Mouse (Mus musculus) spleen, embryonic (tissue): ENCODE data around the gene Psph.
"Not testable (repeated sequence)": the region's sequence is repeated elsewhere in the genome, so short reads cannot be mapped to it uniquely, and the experiment has no call there.

Experiments used
- CTCF ChIA-PET: fragments of 350-600 bp; sonication (Branson Sonifier 250); formaldehyde crosslinking; loops from one replicate; lab custom pipeline; 2022; lab: Charles Lee

Gene Psph

DNA sequence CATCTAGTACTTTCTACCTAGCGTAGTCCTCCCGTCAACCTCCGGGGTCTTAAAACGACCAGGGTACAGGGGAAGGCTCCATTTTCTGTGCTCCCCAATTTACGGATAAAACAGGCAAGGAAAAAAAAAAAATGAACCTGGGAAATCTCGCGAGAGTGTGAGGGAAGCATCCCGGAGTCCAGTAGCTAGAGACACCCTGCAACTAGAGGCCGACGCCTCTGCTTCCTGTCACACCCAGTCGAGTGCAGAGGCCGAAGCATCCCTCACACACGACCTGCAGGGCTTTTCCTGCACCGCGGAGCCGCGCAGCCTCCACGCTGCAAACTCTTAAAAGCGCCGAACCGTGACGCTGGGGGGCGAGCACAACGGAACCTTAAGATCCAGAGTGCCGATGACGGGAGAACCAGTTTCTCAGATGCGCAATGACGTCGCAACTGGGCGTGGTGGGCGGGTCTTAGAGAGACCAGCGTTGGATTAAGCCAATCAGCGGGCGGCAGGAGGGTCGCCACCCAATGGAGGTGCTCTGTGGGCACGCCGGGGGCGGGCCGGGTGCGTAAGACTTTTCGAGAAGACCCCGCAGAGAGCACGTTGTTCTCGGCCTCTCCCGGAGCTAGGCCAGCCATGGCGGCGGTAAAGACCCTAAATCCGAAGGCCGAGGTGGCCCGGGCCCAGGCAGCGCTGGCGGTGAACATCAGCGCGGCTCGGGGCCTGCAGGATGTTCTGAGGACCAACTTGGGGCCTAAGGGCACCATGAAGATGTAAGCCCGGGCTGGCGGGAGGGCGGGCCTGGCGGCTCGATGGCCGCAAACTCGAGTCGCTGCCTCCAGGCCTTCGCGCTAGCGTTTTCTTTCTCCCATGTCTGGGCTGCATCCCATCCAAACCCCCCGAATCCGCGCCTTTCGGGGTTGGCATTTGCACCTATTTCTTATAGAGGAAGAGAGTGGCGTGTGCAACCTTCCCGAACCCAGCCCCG is at the start of gene Psph:
Gene Psph, minus strand, starts transcription at position 632 of the 973 bp plus-strand sequence.
- CTCF ChIA-PET = interaction anchor here (0.6 to 0.8 kb wide), 3 partner anchors 32 to 384 kb away, joined by 3 to 6 read pairs (median 4); partner anchors contain the start of gene Sumf2

GRCm38 (mm10) chr5:129790591-129790990 is 3.3 kb upstream of the Psph start:
- CTCF ChIA-PET = not testable (repeated sequence)

DNA sequence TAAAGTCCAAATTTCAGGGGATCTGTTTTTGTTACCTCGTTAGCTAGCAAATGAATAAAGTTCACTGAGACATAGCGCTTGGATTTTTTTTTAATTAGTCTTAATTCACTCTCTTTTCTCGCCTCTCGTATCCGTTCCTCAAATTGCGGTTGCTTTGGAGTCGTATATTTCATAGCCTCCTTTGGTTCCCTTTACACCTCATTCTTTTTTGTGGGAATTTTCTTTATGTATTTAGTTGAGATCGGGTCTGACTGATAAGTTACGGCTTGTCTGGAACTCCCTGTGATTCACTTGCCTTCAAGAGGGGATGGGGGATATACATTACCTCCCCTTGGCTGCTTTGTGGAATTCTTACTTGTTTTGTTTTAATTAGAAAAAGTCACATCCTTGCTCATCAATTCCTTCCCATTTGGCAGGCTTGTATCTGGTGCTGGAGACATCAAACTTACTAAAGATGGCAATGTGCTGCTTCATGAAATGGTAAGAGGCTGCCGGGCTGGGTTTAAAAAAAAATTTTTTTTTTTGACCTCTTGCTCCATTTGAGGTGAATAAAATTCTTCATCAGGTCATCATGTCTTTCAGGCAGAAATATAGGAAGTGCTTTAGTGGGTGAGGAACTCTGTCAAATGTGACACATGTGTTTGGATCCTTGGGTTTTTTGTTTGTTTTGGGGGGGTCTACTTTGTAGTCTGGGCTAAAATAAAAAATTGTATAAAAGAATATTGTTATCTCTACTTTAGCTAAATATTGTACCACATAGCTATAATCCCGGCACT is 757 bp upstream of the Psph start:
- CTCF ChIA-PET = interaction anchor here (0.6 kb wide), 1 partner anchor 59 kb away, joined by 6 read pairs; the partner anchor contains the start of gene Sumf2

- CTCF ChIA-PET = interaction anchor here (0.6 kb wide), 1 partner anchor 31 kb away, joined by 3 read pairs; no protein-coding TSS in a partner anchor
These were observed 1.1 kb downstream of the Psph start for GRCm38 (mm10) chr5:129786161-129786560.

- CTCF ChIA-PET = interaction anchor here (0.5 to 0.7 kb wide), 5 partner anchors 64 to 778 kb away, joined by 3 to 23 read pairs (median 6); no protein-coding TSS in a partner anchor
These were observed 1.9 kb downstream of the Psph start for GRCm38 (mm10) chr5:129785235-129785870.

- CTCF ChIA-PET = interaction anchor here (0.6 to 1.5 kb wide), 2 partner anchors 57 to 64 kb away, joined by 3 read pairs; partner anchors contain the start of gene Sumf2
These were observed 5.0 kb downstream of the Psph start for GRCm38 (mm10) chr5:129782211-129782610.

GRCm38 (mm10) chr5:129780131-129780530 is 7.1 kb downstream of the Psph start:
- CTCF ChIA-PET = no interaction called here

- CTCF ChIA-PET = interaction anchor here (0.6 to 0.8 kb wide), 3 partner anchors 118 to 392 kb away, joined by 3 to 5 read pairs (median 4); no protein-coding TSS in a partner anchor
These were observed 8.1 kb downstream of the Psph start for GRCm38 (mm10) chr5:129778996-129779716.

DNA sequence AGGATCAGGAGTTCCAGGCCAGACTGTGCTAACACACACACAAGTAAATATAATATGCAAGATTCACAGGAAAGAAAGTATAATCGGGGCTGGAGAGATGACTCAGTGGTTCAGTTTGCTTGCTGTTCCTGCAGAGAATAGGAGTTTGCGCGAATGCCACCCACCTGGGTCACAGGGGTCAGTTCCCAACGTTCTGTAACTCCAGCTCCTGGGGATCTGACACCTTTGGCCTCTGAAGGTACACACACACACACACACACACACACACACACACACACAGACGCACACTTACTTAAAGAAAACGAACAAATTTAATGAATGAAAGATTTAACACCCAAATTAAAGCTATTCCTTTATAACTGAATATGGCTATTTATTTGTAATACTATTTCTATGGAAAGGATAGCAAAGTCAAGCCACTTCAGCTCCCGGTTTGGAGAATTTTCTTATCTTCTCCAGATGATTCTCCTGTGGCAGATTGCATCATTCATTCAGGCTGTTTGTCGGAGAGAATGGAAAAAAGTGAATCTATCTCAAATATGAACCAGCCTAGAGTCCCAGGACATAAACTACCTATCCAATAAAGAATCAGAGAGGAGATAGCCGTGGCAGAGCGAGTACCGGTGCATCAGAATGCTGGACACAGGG is 8.8 kb downstream of the Psph start:
- CTCF ChIA-PET = interaction anchor here (0.6 kb wide), 1 partner anchor 274 kb away, joined by 4 read pairs; no protein-coding TSS in a partner anchor

DNA sequence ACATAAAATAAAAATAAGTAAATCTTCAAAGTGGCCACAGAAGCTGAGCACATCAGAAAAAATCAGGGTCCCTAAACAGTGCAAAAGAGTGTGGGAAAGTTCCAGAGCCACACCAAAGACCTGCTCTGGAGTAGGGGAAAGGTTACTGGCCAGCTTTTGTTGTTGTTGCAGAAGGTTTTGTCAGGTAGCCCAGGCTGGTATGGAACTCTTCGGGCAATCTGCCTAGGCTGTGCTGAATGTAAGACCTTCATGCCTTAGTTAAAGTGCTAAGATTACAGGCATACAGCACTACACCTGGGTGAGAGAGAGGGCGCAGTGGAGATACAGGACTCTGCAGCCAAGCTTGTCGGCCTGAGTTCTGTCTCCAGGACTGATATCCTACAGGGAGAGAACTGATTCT is 12.6 kb downstream of the Psph start:
- CTCF ChIA-PET = no interaction called here

DNA sequence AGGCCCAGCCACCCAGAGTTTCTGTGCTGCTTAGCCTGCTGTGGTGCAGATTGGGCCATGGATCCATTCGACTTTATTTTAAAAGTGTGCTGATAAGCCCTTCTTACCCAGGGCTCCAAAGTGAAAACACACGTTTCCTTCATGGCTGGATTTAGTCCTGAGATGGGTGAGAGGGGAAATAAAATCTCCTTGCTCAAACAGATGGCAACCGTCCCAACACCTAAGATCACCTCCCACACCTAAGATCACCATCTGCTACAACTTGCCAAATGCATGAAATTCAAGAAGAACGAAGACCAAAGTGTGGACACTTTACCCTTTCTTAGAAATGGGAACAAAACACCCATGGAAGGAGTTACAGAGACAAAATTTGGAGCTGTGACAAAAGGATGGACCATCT is 13.9 kb downstream of the Psph start:
- CTCF ChIA-PET = not testable (repeated sequence)

GRCm38 (mm10) chr5:129772433-129772832 is 14.8 kb downstream of the Psph start:
- CTCF ChIA-PET = no interaction called here

GRCm38 (mm10) chr5:129770443-129771355 is 16.6 kb downstream of the Psph start:
- CTCF ChIA-PET = no interaction called here

GRCm38 (mm10) chr5:129761865-129762540 is 25.2 kb downstream of the Psph start:
- CTCF ChIA-PET = no interaction called here

DNA sequence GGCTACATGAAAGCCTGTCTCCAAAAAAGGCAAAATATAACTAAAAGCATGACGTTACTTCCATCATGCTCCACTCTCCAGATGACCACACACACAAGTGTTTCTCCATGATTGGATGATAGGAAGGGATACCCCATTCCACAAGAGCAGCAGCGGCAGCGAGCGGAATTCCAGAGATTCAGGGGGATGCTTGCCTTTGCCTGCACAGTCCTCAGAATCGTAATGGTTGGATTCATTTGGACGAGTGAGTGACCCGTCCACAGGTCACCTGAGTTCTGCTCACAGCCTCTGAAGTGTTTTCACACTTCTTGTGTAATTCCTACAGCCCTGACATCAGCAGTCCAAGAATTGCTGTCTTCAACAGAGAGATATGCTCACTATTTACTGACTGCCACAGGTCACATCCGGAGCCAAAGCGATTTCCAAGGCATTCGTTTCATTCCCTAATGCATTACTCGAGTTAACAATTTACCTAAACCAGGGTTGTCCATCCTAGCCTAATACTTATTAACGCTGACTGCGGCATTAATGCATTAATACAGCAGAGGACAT is 27.2 kb downstream of the Psph start:
- CTCF ChIA-PET = no interaction called here

- CTCF ChIA-PET = interaction anchor here (0.6 kb wide), 1 partner anchor 243 kb away, joined by 5 read pairs; no protein-coding TSS in a partner anchor
These were observed 30.4 kb downstream of the Psph start for GRCm38 (mm10) chr5:129756886-129757285.

DNA sequence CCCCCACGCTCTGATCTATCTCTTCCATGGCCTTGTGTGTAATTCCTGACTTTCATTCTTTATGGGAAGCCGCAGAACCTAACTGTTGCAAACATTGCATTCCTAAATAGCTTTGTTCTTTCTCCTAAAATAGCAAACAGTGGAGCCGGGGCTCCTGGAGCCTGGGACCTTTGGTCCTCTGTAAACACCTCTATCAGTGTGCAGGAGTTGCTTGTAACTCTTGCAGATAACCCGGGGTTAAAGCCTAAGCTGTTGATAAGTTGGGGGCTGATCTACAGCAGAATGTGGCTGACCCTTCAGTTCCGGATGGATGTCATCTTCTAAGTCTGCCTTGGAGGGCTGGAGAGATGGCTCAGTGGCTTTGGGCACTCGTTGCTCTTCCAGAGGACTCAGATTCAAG is 43.2 kb downstream of the Psph start:
- CTCF ChIA-PET = no interaction called here
